Mouse (Mus musculus) neural tube, embryonic 12.5 days (tissue): ENCODE results near the gene Wee2. TPM values are rescaled to one million over a fixed set of nuclear protein-coding genes. Genes with fewer than 3 reads are reported as not detected.

ENCODE experiments used
- ATAC-seq: fragments of 200-750 bp; cut with Nextera tagmentation; 2 replicates; pipeline ENCODE4 v1.8.0; 2017; ENCODE audit warnings: low read depth, mild to moderate bottlenecking, moderate TSS enrichment, moderate library complexity; ENCODE audit not compliant: low FRiP score
- H3K27ac ChIP-seq: fragments of 300-500 bp; sonication (generic); 2 replicates; pipeline ENCODE4 v1.5.1; 2016
- H3K27me3 ChIP-seq: fragments of 300-500 bp; sonication (generic); replicated peaks from 2 replicates; pipeline ENCODE4 v1.6.1; 2016; ENCODE audit warnings: mild to moderate bottlenecking
- H3K36me3 ChIP-seq: fragments of 300-500 bp; sonication (generic); 2 replicates; pipeline ENCODE4 v1.6.1; 2016; ENCODE audit warnings: mild to moderate bottlenecking
- H3K4me1 ChIP-seq: fragments of 300-500 bp; sonication (generic); 2 replicates; pipeline ENCODE4 v1.6.1; 2016
- H3K4me2 ChIP-seq: fragments of 300-500 bp; sonication (generic); replicated peaks from 2 replicates; pipeline ENCODE4 v1.6.1; 2016; ENCODE audit warnings: mild to moderate bottlenecking
- H3K4me3 ChIP-seq: fragments of 300-500 bp; sonication (generic); 2 replicates; pipeline ENCODE4 v1.5.1; 2016
- H3K9ac ChIP-seq: fragments of 300-500 bp; sonication (generic); 2 replicates; pipeline ENCODE4 v1.6.1; 2016; ENCODE audit warnings: mild to moderate bottlenecking
- H3K9me3 ChIP-seq: fragments of 300-500 bp; sonication (generic); 2 replicates; pipeline ENCODE4 v1.6.1; 2016; ENCODE audit warnings: mild to moderate bottlenecking
- WGBS: fragments of 180-500 bp; shearing (Covaris S2); methylation state at CpG from one replicate; pipeline ENCODE4 v1.1.7; 2016; 5-methylcytosine and 5-hydroxymethylcytosine counted together
- polyA plus RNA-seq: library from polyadenylated mRNA; unstranded; fragments of >200 nt; fragmentation: Nextera tagmentation; extraction: Ambion mirVana; gene quantifications from 2 replicates; pipeline ENCODE4 v1.2.1, GENCODE M21; 2016

Wee2 gene
- polyA plus RNA-seq, result 0.09 TPM in 1 of 2 replicates, not detected in the other

- Histone ChIP-seq H3K4me3 (no peak within 1 kb of the TSS), H3K27me3 (no peaks in the 10 kb centered on the region; the same call in none of the 2 replicates), H3K36me3 (no peaks in the 10 kb centered on the region), H3K9ac (no peak within 1 kb of the TSS), H3K9me3 (no peaks in the 10 kb centered on the region), H3K4me2 (no peak within 1 kb of the TSS; the same call in 1 of the 2 replicates), H3K4me1 (peaks cover 11% of the 10 kb centered on the region; the same call in 1 of the 2 replicates), H3K27ac (no peak within 1 kb of the TSS)
- ATAC-seq, result no peak
- 69% methylated on average over 5 of the region's 5 CpGs for WGBS
Measured at GRCm38 (mm10) chr6:40438936-40439335, at the start of gene Wee2. Gene Wee2, plus strand, starts transcription at chr6:40439088.

- Histone ChIP-seq H3K4me1 (no peaks in the 10 kb centered on the region), H3K9ac (no peak overlapping the region), H3K4me2 (no peak overlapping the region), H3K9me3 (no peaks in the 10 kb centered on the region), H3K27me3 (no peaks in the 10 kb centered on the region), H3K4me3 (no peak overlapping the region), H3K27ac (no peak overlapping the region), H3K36me3 (peaks cover 8% of the 10 kb centered on the region; the same call in 1 of the 2 replicates)
- 89% methylated on average over 1 of the region's 1 CpGs for WGBS
- no peak for ATAC-seq
Measured at GRCm38 (mm10) chr6:40390975-40391374, 47.9 kb upstream of the Wee2 start.

- H3K36me3 ChIP-seq, result peaks cover 18% of the 10 kb centered on the region
- 17% methylated on average over 3 of the region's 3 CpGs for WGBS
Measured at GRCm38 (mm10) chr6:40393213-40393612, 45.7 kb upstream of the Wee2 start.

GRCm38 (mm10) chr6:40402031-40402430 lies 36.9 kb upstream of the Wee2 start:
- Histone ChIP-seq H3K4me2 (no peak overlapping the region), H3K36me3 (peaks cover 67% of the 10 kb centered on the region), H3K27ac (no peak overlapping the region), H3K27me3 (no peaks in the 10 kb centered on the region), H3K4me1 (no peaks in the 10 kb centered on the region), H3K4me3 (no peak overlapping the region), H3K9me3 (peaks cover 5% of the 10 kb centered on the region; the same call in 1 of the 2 replicates), H3K9ac (no peak overlapping the region)
- WGBS, result 87% methylated on average over 2 of the region's 2 CpGs
- no peak for ATAC-seq

More at GRCm38 (mm10) chr6:40393213-40393612, 45.7 kb upstream of the Wee2 start:
- Histone ChIP-seq H3K27me3 (no peaks in the 10 kb centered on the region), H3K9ac (no peak overlapping the region), H3K27ac (no peak overlapping the region), H3K4me2 (no peak overlapping the region), H3K4me1 (no peaks in the 10 kb centered on the region), H3K4me3 (no peak overlapping the region), H3K9me3 (no peaks in the 10 kb centered on the region)
- ATAC-seq, result peak; percentile 96

- H3K4me3 ChIP-seq, result no peak overlapping the region
- H3K9ac ChIP-seq, result no peak overlapping the region
- peaks cover 68% of the 10 kb centered on the region for H3K36me3 ChIP-seq
- WGBS, result 89% methylated on average over 4 of the region's 4 CpGs
- no peak overlapping the region for H3K27ac ChIP-seq
- H3K4me2 ChIP-seq, result no peak overlapping the region
- peaks cover 4% of the 10 kb centered on the region; the same call in 1 of the 2 replicates for H3K9me3 ChIP-seq
- H3K27me3 ChIP-seq, result no peaks in the 10 kb centered on the region
- no peaks in the 10 kb centered on the region for H3K4me1 ChIP-seq
- no peak for ATAC-seq
Measured at GRCm38 (mm10) chr6:40403640-40404285, 35.1 kb upstream of the Wee2 start.

- ATAC-seq, result no peak
- H3K4me2 ChIP-seq, result no peak overlapping the region
- no peak overlapping the region for H3K9ac ChIP-seq
- no peaks in the 10 kb centered on the region for H3K4me1 ChIP-seq
- WGBS, result 98% methylated on average over 3 of the region's 3 CpGs
- no peaks in the 10 kb centered on the region for H3K27me3 ChIP-seq
- H3K4me3 ChIP-seq, result no peak overlapping the region
- H3K9me3 ChIP-seq, result no peaks in the 10 kb centered on the region
- no peak overlapping the region for H3K27ac ChIP-seq
- H3K36me3 ChIP-seq, result peaks cover 40% of the 10 kb centered on the region
Measured at GRCm38 (mm10) chr6:40411085-40411484, 27.8 kb upstream of the Wee2 start.

- no peak overlapping the region for H3K4me2 ChIP-seq
- peaks cover 20% of the 10 kb centered on the region; the same call in 1 of the 2 replicates for H3K36me3 ChIP-seq
- no peaks in the 10 kb centered on the region for H3K27me3 ChIP-seq
- H3K4me1 ChIP-seq, result no peaks in the 10 kb centered on the region
- H3K9ac ChIP-seq, result no peak overlapping the region
- no peaks in the 10 kb centered on the region for H3K9me3 ChIP-seq
- WGBS, result 92% methylated on average over 5 of the region's 5 CpGs
- no peak for ATAC-seq
- H3K4me3 ChIP-seq, result no peak overlapping the region
- no peak overlapping the region for H3K27ac ChIP-seq
Measured at GRCm38 (mm10) chr6:40413046-40413445, 25.8 kb upstream of the Wee2 start.

GRCm38 (mm10) chr6:40413565-40413964 lies 25.3 kb upstream of the Wee2 start:
- Histone ChIP-seq H3K4me3 (no peak overlapping the region), H3K9ac (no peak overlapping the region), H3K36me3 (peaks cover 15% of the 10 kb centered on the region; the same call in 1 of the 2 replicates), H3K9me3 (no peaks in the 10 kb centered on the region), H3K4me2 (no peak overlapping the region), H3K27ac (no peak overlapping the region), H3K27me3 (no peaks in the 10 kb centered on the region), H3K4me1 (no peaks in the 10 kb centered on the region)
- ATAC-seq, result no peak
- 95% methylated on average over 3 of the region's 3 CpGs for WGBS

GRCm38 (mm10) chr6:40415799-40416198 lies 23.1 kb upstream of the Wee2 start:
- Histone ChIP-seq H3K36me3 (peaks cover 6% of the 10 kb centered on the region; the same call in 1 of the 2 replicates), H3K27me3 (no peaks in the 10 kb centered on the region), H3K27ac (no peak overlapping the region), H3K9ac (no peak overlapping the region), H3K4me2 (no peak overlapping the region), H3K4me3 (no peak overlapping the region), H3K4me1 (no peaks in the 10 kb centered on the region), H3K9me3 (no peaks in the 10 kb centered on the region)
- ATAC-seq, result no peak
- WGBS, result 52% methylated on average over 5 of the region's 5 CpGs

GRCm38 (mm10) chr6:40418386-40418785 lies 20.5 kb upstream of the Wee2 start:
- H3K36me3 ChIP-seq, result peaks cover 6% of the 10 kb centered on the region; the same call in 1 of the 2 replicates
- no peaks in the 10 kb centered on the region for H3K9me3 ChIP-seq
- no peak overlapping the region for H3K4me2 ChIP-seq
- no peaks in the 10 kb centered on the region for H3K27me3 ChIP-seq
- ATAC-seq, result no peak
- H3K4me1 ChIP-seq, result no peaks in the 10 kb centered on the region
- WGBS, result 95% methylated on average over 4 of the region's 4 CpGs
- no peak overlapping the region for H3K27ac ChIP-seq
- no peak overlapping the region for H3K4me3 ChIP-seq
- no peak overlapping the region for H3K9ac ChIP-seq

GRCm38 (mm10) chr6:40421099-40421498 lies 17.8 kb upstream of the Wee2 start:
- no peak overlapping the region for H3K9ac ChIP-seq
- H3K4me3 ChIP-seq, result no peak overlapping the region
- 91% methylated on average over 6 of the region's 6 CpGs for WGBS
- no peaks in the 10 kb centered on the region for H3K4me1 ChIP-seq
- no peaks in the 10 kb centered on the region for H3K9me3 ChIP-seq
- H3K4me2 ChIP-seq, result no peak overlapping the region
- H3K27me3 ChIP-seq, result no peaks in the 10 kb centered on the region
- no peak overlapping the region for H3K27ac ChIP-seq
- no peak for ATAC-seq
- peaks cover 4% of the 10 kb centered on the region; the same call in 1 of the 2 replicates for H3K36me3 ChIP-seq

- Histone ChIP-seq H3K9me3 (no peaks in the 10 kb centered on the region), H3K27me3 (no peaks in the 10 kb centered on the region), H3K4me1 (no peaks in the 10 kb centered on the region), H3K36me3 (peaks cover 4% of the 10 kb centered on the region; the same call in 1 of the 2 replicates), H3K9ac (no peak overlapping the region), H3K27ac (no peak overlapping the region), H3K4me3 (no peak overlapping the region), H3K4me2 (no peak overlapping the region)
- ATAC-seq, result no peak
- WGBS, result 71% methylated on average over 1 of the region's 1 CpGs
Measured at GRCm38 (mm10) chr6:40423013-40423412, 15.9 kb upstream of the Wee2 start.

- H3K9ac ChIP-seq, result no peak overlapping the region
- 0 out of 2 replicates have a peak, but pooled peaks cover 4% of the 10 kb centered on the region for H3K36me3 ChIP-seq
- 58% methylated on average over 1 of the region's 1 CpGs for WGBS
- no peaks in the 10 kb centered on the region for H3K27me3 ChIP-seq
- no peaks in the 10 kb centered on the region for H3K9me3 ChIP-seq
- no peak for ATAC-seq
- no peak overlapping the region for H3K4me3 ChIP-seq
- H3K4me1 ChIP-seq, result no peaks in the 10 kb centered on the region
- H3K27ac ChIP-seq, result no peak overlapping the region
- no peak overlapping the region for H3K4me2 ChIP-seq
Measured at GRCm38 (mm10) chr6:40423774-40424173, 15.1 kb upstream of the Wee2 start.
